Mouse (Mus musculus): ENCODE measurements at regions not wholly inside any gene's neighbourhood (a gene's known extent, or its start where the extent isn't known, plus 50 kb on each side); places are given as distances from the start of the nearest gene placed in this dataset.

DNA sequence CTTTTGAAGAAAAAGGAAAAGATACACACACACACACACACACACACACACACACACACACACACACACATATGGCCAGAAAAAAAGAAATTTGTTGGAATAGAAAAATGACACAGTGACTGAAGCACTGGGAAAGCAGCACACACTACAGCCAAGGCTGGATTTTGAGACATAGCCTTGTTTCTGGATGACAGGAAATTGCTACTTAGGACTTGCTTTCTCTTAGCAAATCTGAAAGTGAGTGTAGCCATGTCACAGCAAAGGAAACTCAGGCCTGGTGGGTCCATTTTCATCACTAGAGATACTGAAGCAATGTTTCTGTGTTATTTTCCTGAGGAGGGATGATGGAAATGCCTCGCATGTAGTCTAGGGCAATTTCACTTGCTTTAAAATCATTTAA lies 271.3 kb upstream of the Gpc5 start:
- DNase-seq: no peak

DNA sequence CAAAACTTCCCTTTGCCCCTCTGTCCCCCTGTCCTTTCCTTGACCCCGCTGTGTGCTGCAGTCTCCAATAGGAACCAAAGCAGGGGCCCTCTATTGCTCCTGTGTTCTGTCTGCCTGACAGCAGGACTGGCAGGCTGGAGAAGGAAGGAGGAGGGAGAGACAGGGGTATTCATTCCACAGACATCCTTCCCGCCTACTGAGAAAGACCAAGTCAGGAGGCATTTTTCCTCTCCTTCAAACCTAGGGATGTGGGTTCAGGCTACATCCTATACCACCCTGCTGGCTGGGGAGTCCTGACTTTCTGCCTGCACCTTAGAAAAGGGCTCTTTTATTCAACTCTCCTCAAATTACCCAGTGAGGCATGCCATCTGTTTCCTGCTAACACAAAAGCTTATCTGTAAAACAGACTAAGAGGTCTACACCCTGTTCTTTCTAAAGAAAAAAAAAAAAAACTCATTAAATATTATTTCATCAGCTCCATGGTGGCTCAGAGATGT lies 270.9 kb upstream of the Gpc5 start:
- DNase-seq: no peak

DNA sequence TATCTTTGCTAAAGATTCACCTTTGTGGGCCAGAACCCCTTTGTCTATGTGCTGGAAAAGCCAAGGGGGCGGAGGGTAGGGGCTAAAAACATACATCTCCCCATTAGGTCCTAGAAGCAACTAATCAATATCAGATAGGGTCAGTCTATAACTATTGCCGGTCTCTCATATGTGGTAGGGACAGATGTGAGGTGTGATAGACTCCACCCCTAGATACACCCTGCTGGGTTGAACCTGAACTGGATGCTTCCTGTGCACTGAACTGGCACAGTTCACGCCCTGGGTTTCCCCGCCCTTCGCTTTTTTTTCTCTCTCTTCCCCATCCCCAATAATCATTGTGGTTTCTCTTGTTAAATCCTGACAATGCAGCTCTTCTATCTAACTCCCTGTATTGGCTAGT lies 270.3 kb upstream of the Gpc5 start:
- no peak for DNase-seq

DNA sequence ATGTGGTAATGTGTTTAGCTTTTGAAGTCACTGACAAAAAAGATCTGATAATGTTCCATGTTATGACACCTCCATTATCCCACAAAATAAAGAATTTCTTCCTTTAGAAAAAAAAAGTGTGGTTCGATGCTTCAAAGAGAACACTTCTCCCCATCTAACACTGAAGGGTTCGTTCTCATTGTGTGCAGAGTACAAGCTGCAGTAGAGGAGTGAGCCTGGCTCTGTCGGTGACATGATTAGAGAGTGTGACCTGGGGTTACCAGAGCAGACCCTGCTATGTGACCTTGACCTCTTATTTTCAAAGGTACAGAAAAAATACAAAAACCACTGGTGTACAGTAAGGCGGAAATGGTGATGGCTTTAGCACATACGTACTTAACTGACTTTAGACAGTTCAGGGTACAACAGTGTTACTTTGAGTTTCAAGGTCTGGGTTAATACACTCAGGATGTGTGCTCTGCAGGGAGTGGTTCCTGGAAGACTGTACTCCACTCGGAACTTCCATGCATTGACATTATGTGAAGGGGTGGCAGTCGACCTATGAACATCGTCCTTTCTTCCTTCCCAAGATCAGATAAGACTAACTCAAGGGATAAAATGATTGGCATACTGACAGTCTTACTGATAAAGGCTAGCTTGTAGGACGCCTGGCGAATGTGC lies 265.2 kb upstream of the Gpc5 start:
- DNase-seq: no peak

DNA sequence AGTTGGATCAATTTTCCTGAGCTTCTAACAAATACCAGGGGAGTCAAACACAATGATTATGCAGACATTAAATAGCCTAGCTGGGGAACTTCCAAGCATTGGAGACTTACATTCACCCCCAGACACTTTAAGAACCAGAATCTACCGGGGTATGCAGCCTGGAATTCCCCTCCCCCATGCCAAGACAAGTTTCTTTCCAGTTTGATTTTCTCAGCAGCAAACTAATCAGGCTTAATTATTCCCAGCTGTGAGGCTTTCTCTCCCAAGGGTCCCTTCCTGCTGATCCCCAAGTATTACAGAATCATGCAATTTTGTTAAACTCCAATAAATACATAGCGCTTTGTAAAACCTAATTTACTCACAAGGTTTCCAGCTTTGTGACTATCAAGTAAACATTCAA lies 262.7 kb upstream of the Gpc5 start:
- DNase-seq: no peak

DNA sequence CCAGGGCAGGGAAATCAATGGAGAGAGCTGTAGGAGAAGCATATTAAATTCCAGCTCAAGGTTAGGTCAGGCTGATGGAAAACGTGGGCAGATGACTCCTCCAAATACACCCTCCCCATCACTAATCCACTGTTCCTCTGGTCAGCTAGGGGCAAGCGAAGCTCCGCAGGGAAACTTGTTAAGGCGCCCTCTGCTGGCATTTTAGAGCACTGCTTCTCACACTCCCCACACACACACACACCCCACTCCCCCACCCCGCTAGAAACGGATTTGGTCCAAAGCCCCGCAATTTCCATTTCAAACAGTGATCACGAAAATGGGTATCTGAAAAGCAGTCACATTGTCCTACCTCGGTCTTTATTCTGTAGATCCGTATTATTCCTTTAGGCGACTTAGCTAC lies 259.0 kb upstream of the Gpc5 start:
- no peak for DNase-seq

DNA sequence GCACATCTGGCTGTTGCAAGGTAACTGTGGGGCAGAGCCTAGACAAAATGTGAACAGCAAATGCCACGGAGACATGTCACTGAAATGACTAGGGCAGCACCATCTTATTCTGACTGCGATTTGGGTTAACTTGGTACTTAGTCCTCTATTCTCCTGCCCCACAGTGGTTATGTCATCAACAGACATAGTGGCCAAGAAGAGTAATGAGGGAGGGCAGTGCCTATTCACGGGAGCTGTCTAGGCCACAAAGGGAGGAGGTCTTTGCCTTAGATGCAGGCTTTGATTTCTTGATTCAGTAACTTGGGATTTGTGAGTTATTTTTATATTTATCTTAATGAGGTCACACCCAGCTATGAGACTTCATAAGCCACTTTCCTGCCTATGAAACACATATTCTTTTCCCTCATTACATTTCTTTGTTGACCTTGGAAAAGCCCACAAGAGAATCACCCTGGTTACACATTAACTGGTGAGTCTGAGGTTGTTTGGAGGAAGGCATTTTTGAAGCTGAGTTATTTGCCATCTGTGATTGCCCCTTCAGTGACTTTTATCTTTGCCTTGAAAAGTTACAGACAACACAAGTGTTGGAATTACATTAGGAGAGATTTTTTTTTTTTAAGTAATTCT lies 255.2 kb upstream of the Gpc5 start:
- DNase-seq: no peak

DNA sequence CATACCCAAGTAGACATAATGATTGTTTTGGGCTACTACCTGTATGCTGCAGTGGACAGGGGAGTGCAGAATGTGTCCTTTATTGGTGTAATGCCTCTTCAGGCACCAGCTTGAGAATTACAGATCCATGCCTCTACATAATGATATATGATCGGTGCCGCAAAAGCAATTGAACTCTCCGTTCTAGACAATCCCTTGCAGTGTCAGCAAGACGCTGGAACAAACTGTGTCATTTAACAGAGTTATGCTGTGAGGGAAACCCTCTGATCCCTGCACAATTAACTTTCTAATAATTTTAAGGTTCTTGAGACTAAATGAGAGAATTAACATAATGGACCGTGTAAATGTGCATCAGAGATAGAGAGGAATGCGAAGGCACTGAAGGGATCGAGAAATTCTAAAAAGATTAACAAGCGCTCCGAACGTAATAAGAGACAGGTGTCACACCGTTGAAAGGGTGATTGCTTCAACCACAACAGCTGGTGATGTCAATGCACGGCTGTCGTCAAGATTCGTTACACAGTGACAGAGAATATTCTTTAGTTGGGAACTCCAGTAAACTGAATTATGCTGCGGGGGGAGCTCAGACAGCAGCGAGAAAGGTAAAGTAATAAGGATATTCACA lies 254.3 kb upstream of the Gpc5 start:
- no peak for DNase-seq

DNA sequence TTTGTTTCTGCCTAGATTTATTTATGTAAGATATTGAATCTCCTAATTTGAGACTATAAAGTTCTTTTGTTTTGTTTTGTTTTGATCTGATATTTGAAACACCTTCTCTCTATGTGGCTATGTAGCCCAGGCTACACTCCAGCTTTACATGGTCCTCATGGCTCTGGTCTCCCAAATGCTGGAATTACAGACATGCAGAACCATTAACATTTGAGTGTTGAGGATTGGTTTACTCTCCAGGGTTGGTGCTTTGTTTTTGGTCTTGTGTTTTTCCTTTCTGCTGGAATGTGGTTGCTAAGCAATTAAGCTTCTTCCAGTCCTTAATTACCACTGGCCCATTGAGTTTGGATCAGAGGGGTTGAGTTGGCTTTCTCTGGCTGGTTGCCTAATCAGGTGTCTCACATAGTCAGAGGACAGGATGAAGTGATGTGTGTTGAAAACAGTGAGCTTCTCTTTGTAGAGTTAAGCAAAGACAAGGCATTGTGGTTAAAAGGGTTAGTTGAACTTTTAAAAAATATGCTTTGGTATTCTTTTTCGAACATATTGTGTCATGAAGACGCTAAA lies 252.6 kb upstream of the Gpc5 start:
- no peak for DNase-seq

DNA sequence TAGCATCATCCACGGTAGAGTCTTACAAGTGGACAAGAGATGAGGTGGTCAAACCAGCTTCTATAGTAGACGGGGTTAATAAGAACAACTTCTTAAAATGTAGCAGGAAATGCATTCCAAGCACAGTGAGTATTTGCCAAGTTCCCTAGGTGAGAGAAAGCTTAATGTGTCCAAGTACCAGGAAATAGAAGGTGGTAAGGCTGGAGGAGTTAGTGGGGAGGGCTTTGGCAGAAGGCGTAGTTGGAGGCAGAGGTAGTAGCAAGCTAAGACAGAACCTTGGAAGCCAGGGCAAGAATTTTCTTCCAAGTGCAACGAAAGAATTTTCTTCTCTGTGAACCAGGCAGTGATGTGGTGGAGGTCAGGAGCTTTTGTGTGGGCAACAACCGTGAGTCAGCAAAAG lies 251.2 kb upstream of the Gpc5 start:
- no peak for DNase-seq

DNA sequence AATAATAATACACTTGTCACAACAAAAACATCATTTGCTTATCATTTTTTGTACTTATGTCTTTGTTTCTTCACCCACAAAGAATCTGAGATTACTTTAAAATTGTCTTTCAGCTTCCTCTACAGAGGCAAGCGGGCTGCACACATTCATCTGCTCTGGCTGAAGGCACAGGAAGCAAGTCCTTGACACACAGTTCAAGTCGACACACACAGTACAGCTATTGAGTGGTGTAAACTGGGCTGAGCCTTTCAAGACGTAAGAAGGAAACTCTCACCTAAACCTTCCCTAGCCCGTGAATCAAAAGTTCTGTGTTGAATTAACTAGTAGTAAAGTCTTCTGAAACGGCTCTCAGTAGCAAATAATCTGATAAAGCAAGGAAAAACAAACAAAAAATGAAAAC lies 250.5 kb upstream of the Gpc5 start:
- DNase-seq: no peak

DNA sequence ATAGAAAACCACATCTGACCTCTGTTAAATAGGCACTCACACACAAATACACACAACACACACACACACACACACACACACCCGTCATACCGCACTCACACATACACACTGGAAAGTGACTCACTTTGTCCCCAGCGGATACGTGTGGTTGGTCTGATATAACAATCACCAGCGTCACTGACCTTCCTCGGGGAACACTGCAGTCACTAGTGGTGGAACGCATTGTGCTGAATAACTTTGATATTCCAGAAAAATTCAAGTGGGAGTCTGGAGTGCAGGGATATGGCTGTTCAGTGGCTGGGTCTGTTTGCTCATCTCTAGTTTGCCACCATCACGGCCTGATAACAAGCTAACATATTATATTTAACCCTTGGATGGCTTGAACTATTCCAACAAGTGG lies 249.7 kb upstream of the Gpc5 start:
- DNase-seq: no peak

DNA sequence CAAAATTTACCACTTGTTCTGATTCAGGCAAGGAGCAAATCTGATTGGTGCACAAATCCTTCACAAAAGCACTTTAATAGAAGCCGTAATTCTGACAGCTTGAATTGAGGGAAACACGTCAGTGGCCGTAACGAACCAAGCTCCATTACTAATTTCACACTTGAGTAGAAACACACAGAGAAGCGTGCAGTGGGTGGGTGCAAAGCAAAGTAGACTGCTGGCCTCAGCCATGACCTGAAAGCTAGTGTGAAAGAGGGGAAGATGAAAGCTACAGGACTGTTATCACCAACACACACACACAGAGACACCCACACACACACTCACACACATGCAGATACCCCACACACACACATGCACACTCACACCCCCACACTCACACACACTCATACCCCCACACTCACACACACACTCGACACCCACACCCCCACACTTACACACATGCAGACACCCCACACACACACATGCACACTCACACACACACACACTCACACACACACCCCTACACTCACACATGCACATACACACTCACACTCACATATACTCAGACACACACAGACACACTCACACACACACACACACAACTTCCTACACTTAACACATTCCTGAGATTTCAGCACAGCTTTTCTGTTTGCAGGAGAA lies 248.8 kb upstream of the Gpc5 start:
- no peak for DNase-seq

DNA sequence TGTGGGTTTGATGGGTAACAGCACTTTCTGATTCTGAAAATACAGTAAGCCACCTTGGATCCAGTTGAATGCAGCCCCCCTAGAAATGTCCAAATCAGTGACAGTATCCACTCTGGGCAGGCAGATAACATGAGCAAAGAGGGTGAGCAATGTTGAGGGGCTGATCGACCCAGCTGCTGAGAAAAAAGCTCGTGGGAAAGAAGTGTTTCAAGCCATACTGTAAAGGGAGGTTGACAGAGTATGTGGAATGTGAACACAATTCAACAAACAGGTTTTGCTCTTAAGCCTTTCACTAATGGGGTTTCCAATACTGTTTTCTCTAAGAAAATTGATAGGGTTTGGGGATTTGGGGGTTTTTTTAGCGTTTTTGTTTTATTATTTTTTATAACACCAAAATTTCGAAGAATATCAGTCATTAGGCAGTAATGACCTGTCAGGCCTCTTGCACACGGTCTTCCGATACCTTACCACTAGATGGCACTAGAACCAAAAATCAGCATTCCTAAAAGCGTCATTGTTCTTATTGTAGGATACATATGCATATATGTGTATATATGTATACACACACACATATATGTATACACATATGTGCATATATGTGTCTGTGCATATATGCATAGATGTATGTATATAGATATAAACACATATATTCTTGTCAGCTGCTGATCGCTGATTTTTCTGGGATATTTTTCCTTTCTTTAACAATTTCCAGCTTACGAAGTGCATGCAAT lies 237.5 kb upstream of the Gpc5 start:
- DNase-seq: no peak

DNA sequence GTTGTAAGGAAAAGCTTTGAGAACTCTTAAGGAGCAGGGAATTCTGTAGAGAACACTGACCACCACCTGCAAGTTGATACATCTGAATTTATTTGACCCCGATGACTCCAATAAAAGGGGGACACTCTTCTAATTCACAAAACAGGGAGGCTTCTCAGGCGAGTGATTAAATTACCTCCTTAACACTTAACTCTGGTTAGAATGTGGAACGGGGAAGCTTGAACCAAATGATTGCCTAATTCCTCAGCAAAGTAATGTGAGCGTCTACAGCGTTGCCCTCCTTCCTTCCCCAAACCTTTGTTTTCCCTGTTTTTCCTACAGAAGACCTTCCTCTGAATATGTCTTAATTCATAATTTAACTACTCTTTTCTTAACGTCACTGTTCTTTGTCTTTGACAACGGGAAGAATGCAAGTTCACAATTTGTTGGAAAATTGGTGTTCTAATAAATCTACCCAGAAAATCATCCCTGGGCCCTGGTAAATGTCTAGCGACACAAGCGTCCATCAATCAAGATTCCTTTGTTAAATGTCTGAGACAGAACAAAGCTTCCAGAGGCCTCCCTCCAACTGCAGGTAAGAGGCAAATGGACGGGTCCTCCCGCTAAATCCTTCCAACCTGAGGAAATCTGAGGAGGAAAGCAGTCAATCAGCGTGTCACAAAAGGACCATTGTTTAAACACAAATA lies 236.8 kb upstream of the Gpc5 start:
- DNase-seq: no peak

DNA sequence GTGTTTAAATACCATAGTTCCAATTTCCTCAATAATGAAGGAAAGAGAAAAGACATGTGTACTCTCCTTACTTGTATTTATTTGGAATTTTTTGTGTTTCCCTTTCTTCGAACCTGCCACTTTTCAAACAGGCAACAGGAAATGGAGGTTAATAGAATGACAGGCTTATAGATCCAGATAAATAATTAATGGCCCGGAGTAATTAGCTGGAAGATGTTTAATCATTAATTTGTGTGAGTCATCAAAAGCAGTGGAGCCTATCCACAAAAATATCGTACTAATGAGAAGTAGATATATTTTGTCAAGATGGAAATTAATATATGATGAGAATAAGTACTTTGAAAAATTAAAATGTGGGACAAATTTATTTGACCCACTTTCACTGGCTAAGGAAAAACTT lies 236.3 kb upstream of the Gpc5 start:
- no peak for DNase-seq

DNA sequence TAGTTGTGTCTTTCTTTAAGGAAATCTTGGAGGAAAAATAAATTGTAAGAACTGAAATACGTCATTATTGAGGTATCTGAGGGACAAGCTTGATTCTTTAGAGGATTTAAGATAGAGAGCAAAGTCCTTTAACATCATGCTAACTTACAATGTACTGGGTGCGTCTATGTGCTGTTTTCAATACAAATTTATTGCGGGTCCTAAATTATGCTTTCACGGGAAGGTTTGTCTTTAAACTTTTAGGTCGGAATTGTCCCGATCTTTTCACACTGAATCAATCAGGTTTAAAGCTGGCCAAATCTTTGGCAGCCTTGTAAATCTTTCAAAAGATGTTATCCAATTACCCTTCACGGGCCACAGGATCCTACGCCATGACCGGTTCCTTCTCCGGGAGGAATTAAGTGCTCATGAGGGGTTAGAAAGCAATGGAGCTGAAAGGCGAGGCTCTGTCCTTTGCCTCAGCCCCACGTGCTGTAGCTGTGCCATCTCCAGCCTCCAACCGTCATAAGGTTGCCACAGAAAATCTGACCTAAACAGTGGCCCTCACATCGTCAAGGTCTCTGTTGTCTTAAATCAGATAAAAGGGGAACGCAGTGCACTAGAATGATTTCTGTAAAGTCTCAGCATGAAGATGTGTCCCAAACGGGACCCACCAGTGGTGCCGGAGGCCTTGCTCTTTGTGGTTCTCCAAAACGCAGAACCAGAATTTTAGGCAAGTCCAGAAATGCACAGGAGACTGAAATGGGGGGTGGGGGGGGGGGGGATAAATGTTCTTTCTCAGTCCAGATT lies 235.6 kb upstream of the Gpc5 start:
- no peak for DNase-seq

DNA sequence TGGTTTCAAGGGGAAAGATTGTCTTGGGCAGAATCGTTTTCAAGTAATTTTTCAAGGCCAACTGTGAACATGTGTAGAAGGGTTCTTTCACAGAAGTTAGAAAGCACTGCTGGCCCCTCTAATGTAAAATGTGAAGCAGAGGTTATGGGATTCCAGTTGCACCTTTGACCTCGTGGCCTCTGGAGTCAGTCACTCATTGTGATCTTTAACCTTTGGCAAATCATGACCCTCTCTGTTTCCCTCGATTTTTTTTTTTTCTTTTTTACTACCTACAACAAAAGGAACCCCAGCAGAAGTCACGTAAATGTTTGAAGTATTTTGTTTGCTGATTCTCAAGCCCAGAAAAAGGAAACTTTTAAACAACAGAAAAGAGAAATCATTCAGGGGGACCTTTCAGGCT lies 234.8 kb upstream of the Gpc5 start:
- no peak for DNase-seq

DNA sequence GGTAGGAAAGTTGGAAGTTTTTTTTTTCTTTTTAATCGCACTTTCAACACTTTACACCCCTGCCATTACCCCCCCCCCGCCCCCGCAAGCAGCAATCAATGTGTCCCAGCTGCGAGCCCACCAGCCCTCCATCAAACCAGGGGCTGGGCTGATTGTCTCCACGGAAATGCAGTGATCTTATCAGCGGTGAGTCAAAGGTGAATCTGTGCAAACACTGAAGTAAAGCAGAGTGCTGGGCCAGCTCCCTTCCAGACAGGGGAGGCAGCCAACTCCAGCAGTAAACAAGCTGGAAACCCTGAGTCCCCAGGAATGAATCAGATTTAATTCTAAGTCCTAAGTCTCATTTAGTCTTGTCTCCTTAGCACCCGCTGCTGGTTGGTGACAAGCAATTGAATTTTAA lies 234.3 kb upstream of the Gpc5 start:
- DNase-seq: no peak

DNA sequence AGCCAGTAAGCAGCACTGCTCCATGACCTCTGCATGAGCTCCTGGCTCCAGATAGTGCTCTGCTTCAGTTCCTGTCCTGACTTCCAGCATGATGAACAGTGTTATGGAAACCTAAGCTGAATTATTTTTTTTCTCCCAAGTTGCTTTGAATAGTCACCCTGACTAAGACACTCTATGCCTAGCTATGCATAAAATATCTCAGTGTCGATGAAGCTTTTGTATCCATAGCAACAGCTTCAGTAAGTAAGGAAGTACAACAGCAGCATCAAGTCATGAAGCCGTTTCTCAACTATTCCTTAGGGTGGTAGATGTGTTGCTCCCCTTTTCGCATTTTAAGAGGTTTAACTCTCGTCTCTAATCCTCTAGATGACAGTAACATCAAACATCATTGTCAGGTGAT lies 228.4 kb upstream of the Gpc5 start:
- no peak for DNase-seq

DNA sequence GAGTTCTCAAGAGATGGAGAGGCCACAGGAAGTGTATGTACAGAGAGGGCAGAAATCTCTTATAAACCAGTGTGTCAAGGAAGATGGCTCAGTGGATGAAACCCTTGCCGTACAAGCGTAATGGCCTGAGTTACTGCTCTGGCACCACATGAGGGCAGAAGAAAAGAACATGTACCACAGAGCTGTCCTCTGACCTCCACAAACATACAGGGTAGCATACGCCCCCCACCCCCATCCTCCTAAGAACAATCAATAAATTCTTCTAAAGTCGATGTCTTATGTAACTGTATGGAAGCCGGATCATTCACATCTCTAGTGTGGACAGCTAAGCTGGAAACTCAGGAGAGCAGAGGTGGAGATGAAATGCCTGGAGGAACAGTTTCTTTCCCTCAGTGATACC lies 227.9 kb upstream of the Gpc5 start:
- DNase-seq: no peak

DNA sequence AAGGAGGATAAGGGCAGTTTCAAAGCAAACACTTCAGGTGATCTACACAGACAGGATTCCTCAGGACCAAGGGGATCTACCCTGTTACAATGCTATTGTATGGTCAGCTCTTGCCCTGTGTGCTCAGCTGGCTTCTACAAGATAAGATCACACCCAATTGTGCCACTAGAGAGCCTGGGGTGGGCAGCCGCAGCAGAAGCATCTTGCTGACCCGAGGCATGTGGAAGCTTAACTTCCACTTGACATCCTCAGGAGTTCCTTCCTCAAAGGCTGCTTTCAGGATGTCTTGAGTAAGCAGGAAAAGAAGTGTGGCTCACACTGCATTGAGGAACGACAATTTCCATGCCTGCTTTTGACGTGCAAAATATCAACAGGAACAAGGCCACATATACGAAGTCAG lies 222.8 kb upstream of the Gpc5 start:
- DNase-seq: no peak
